Mouse (Mus musculus) hindbrain, embryonic 13.5 days (tissue): ENCODE results near the gene Tex12. TPM values are rescaled to one million over a fixed set of nuclear protein-coding genes. Genes with fewer than 3 reads are reported as not detected.
A peak's percentile ranks its signal among the peaks of the same experiment; 100 is the strongest.

Source experiments
- ATAC-seq: fragments of 200-750 bp; cut with Nextera tagmentation; 2 replicates; pipeline ENCODE4 v1.8.0; 2017; ENCODE audit warnings: moderate TSS enrichment; ENCODE audit not compliant: low FRiP score
- H3K27ac ChIP-seq: fragments of 300-500 bp; sonication (generic); 2 replicates; pipeline ENCODE4 v1.5.1; 2015; ENCODE audit warnings: inconsistent platforms, mild to moderate bottlenecking, moderate library complexity
- H3K27me3 ChIP-seq: fragments of 300-500 bp; sonication (generic); 2 replicates; pipeline ENCODE4 v1.6.1; 2015; ENCODE audit warnings: mild to moderate bottlenecking, inconsistent platforms
- H3K36me3 ChIP-seq: fragments of 300-500 bp; sonication (generic); 2 replicates; pipeline ENCODE4 v1.6.1; 2015; ENCODE audit warnings: mild to moderate bottlenecking, inconsistent platforms
- H3K4me1 ChIP-seq: fragments of 300-500 bp; sonication (generic); replicated peaks from 2 replicates; pipeline ENCODE4 v1.6.1; 2015; ENCODE audit warnings: inconsistent platforms
- H3K4me2 ChIP-seq: fragments of 300-500 bp; sonication (generic); 2 replicates; pipeline ENCODE4 v1.6.1; 2015; ENCODE audit warnings: inconsistent platforms, mild to moderate bottlenecking, moderate library complexity
- H3K4me3 ChIP-seq: fragments of 300-500 bp; sonication (generic); 2 replicates; pipeline ENCODE4 v1.5.1; 2015; ENCODE audit warnings: mild to moderate bottlenecking, inconsistent platforms
- H3K9ac ChIP-seq: fragments of 300-500 bp; sonication (generic); 2 replicates; pipeline ENCODE4 v1.6.1; 2015; ENCODE audit warnings: mild to moderate bottlenecking, inconsistent platforms
- H3K9me3 ChIP-seq: fragments of 300-500 bp; sonication (generic); 2 replicates; pipeline ENCODE4 v1.6.1; 2016; ENCODE audit warnings: inconsistent platforms
- WGBS: fragments of 180-500 bp; shearing (Covaris S2); methylation state at CpG from one replicate; pipeline ENCODE4 v1.1.7; 2015; 5-methylcytosine and 5-hydroxymethylcytosine counted together
- polyA plus RNA-seq: library from polyadenylated mRNA; unstranded; fragments of >200 nt; fragmentation: Nextera tagmentation; extraction: Ambion mirVana; gene quantifications from 2 replicates; pipeline ENCODE4 v1.2.1, GENCODE M21; 2015

Gene Tex12
- polyA plus RNA-seq, 1 experiment from 2014 or later: 0.22 TPM

DNA sequence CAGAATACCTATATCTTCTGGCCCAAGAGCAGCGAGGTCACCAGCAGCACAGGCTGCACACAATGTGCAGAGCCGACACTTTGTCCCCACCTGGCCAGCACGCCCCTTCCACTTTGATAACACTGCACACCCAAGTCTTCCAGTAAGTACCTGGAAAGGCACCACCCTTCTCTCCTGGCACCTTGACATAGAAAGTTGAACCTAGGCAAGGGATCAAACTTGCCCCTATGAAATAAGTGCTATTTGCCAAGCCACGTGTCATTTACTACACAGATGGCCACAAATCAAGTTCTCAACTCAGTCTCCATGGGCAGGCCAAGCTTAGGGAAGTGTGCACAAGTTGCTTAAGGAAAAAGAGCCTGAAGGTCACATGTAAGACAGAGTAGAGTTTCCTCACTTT, 25.8 kb upstream of the Tex12 start:
- no peak overlapping the region for H3K4me3 ChIP-seq
- ATAC-seq: no peak
- H3K4me2 ChIP-seq: no peak overlapping the region
- no peak overlapping the region for H3K9ac ChIP-seq
- no peaks in the 10 kb centered on the region for H3K9me3 ChIP-seq
- no peaks in the 10 kb centered on the region for H3K36me3 ChIP-seq
- no peaks in the 10 kb centered on the region for H3K27me3 ChIP-seq
- 87% methylated on average over 4 of the region's 4 CpGs for WGBS
- no peak overlapping the region for H3K27ac ChIP-seq
- no peaks in the 10 kb centered on the region for H3K4me1 ChIP-seq

DNA sequence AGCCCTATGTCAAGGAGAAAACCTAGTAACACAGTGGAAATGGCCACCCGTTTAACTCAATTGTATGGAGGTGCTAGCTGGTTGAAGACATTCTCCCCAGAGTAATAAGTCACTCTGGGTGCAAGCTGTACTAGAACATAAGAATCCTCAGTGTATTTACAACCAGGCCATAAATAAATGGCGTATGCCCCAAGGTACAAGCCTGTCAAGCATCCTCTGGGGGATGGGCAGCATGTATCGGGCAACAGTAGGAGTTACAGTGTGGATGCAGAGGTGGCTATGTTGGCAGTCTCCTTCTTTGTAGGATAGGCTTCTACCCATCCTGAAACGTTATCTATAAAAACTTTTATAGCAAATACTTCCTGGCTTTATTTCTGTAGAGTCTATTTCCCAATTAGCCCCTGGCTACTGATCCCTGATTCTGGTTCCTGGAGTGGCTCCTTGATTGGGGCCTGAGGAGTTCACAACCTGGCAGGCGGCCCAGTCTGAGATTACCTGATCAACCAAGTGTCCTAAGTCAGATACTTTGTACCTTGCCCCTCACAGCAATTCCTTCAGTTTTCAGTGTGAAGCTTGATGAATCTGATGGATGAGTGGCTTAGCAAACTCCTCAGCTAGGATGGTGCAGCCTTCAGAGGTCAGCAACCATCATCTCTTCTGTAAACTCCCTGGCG, 24.2 kb upstream of the Tex12 start:
- no peak overlapping the region for H3K4me3 ChIP-seq

DNA sequence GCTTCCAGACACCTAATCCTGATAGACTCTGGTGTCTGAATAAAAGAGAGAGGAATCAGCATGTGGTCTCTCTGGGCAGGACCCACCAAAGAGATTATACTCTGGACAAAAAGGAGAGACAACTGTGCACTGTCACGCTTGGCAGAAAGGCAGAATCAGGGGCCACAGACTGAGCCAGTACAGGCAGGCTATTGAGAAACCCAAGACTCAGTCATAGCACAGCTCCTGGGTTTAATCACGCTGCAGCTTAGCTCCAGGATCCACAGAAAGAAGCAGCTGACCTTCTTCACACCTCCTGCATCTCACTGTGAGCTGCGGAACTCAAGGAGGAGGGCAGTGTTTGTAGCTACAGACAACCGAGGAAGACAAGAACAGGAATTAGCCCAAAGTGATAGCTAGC, 19.2 kb upstream of the Tex12 start:
- WGBS: 44% methylated on average over 4 of the region's 4 CpGs
- Histone ChIP-seq H3K9me3 (no peaks in the 10 kb centered on the region), H3K4me3 (no peak overlapping the region), H3K4me1 (no peaks in the 10 kb centered on the region), H3K36me3 (no peaks in the 10 kb centered on the region), H3K27me3 (no peaks in the 10 kb centered on the region), H3K9ac (no peak overlapping the region), H3K4me2 (no peak overlapping the region), H3K27ac (no peak overlapping the region)
- ATAC-seq: no peak

More for the DNA sequence above, 24.2 kb upstream of the Tex12 start:
- WGBS: 84% methylated on average over 6 of the region's 6 CpGs
- Histone ChIP-seq H3K4me1 (no peaks in the 10 kb centered on the region), H3K36me3 (no peaks in the 10 kb centered on the region), H3K9ac (no peak overlapping the region), H3K9me3 (no peaks in the 10 kb centered on the region), H3K27ac (no peak overlapping the region), H3K4me2 (no peak overlapping the region), H3K27me3 (no peaks in the 10 kb centered on the region)
- ATAC-seq: no peak

DNA sequence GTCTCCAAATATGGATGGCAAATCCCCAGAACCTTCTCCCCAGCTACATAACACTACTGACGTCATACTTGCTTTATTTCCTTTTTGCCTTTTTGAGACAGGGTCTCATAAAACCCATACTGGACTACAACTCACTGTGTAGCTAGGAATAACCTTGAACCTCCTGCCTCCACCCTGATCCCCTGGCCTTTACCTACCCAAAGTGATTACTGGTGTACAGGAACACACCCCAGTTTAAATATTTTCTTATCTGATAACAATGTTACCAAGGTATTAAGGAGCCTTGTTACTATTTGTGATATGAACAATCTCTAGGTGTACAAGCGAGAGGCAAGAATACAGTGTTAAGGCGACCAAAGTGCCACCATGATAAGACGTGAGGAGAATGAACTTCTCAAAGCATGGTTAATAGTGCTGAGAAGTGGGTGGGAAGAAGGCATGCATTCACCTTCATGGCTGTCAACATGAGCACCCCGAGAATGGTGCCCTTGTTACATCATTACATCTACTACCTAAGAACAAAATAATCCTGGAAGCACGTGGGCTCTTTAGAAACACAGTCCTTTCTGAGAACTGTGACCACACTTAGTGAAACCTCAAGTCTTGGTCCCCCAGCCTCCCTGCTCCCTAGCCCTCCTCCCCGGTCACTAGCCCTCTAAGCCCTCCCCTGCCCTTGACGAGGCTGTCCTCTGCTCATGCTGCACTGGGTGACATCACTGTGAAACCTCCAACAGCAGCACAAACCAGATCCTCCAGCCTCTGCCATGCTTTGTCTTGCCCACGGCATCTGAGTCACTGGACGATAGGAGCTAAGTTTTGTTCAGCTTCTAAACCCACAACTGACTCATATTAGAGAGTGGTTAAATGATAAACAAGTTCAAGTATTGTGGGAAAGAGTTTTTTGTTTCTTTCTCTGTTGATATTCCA, 8.7 kb upstream of the Tex12 start:
- H3K9me3 ChIP-seq: no peaks in the 10 kb centered on the region
- H3K27ac ChIP-seq: no peak overlapping the region
- H3K4me2 ChIP-seq: no peak overlapping the region
- ATAC-seq: no peak
- no peak overlapping the region for H3K4me3 ChIP-seq
- 85% methylated on average over 10 of the region's 10 CpGs for WGBS
- H3K9ac ChIP-seq: no peak overlapping the region
- H3K27me3 ChIP-seq: no peaks in the 10 kb centered on the region
- H3K4me1 ChIP-seq: no peaks in the 10 kb centered on the region
- no peaks in the 10 kb centered on the region for H3K36me3 ChIP-seq

DNA sequence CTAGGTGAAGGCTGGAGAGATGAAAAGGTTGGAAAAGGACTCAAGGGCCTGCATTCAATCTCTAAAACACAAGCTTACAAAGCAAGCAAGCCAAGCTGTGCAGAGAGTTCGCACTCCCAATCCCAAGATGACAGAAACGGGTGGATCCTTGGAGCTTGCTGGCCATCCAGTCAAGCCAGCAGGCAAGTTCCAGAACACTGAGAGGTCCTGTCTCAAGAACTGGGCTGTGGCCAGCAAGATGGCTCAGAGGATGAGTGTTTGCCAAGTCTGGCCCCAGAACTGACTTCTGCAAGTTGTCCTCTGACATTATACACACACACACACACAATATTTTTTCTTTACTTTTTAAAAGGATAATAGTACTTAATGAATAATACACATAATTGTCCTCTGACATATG, 6.8 kb upstream of the Tex12 start:
- H3K4me1 ChIP-seq: no peaks in the 10 kb centered on the region
- no peaks in the 10 kb centered on the region for H3K27me3 ChIP-seq
- H3K4me3 ChIP-seq: no peak overlapping the region
- WGBS: 86% methylated on average over 2 of the region's 2 CpGs
- no peak overlapping the region for H3K4me2 ChIP-seq
- H3K27ac ChIP-seq: no peak overlapping the region
- no peak overlapping the region for H3K9ac ChIP-seq
- ATAC-seq: no peak
- no peaks in the 10 kb centered on the region for H3K9me3 ChIP-seq
- H3K36me3 ChIP-seq: no peaks in the 10 kb centered on the region

DNA sequence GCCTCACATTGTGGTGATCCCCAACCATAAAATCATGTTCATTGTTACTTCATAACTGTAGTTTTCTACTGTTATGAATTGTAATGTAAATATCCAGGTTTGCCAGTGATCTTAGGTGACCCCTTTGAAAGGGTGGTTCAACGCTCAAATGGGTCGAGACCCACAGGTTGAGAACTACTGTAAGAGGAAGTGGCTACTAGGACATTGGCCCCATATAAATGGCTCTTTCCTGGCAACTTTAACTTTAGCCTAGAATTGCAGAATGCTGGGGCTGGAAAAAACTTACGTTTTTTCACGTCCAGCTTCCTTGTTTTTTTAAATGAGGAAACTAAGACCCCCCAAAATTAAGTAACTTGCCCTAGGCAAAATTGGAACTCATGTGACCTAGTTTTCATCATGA, 6.2 kb upstream of the Tex12 start:
- H3K9ac ChIP-seq: no peak overlapping the region
- 90% methylated on average over 4 of the region's 4 CpGs for WGBS
- no peak overlapping the region for H3K27ac ChIP-seq
- ATAC-seq: no peak
- H3K27me3 ChIP-seq: no peaks in the 10 kb centered on the region
- H3K4me1 ChIP-seq: no peaks in the 10 kb centered on the region
- H3K9me3 ChIP-seq: no peaks in the 10 kb centered on the region
- no peak overlapping the region for H3K4me2 ChIP-seq
- H3K4me3 ChIP-seq: no peak overlapping the region
- no peaks in the 10 kb centered on the region for H3K36me3 ChIP-seq

DNA sequence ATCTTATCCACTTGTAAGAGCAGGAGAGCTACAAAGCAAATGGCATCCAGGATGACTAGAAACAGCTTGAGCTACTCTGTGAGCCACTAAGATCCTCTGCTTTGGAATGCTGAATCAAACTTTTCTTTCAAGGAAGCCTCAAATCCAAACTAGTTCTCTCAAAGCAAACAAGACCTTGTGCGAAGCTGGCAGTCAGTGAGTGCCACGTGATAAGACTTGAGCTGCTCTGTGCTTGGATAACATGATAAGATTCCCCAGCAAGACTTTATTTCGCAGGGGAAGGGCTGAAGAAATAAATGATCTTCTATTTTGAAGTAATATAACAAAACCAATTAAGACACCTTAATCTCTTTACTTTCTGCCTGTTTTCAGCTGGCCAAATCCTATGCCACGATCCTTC, 4.8 kb upstream of the Tex12 start:
- H3K9ac ChIP-seq: no peak overlapping the region
- no peaks in the 10 kb centered on the region for H3K4me1 ChIP-seq
- no peaks in the 10 kb centered on the region for H3K27me3 ChIP-seq
- no peak overlapping the region for H3K27ac ChIP-seq
- no peak overlapping the region for H3K4me2 ChIP-seq
- H3K4me3 ChIP-seq: no peak overlapping the region
- no peaks in the 10 kb centered on the region for H3K36me3 ChIP-seq
- ATAC-seq: no peak
- no peaks in the 10 kb centered on the region; the same call in 1 of the 2 replicates for H3K9me3 ChIP-seq
- WGBS: 85% methylated on average over 4 of the region's 4 CpGs

DNA sequence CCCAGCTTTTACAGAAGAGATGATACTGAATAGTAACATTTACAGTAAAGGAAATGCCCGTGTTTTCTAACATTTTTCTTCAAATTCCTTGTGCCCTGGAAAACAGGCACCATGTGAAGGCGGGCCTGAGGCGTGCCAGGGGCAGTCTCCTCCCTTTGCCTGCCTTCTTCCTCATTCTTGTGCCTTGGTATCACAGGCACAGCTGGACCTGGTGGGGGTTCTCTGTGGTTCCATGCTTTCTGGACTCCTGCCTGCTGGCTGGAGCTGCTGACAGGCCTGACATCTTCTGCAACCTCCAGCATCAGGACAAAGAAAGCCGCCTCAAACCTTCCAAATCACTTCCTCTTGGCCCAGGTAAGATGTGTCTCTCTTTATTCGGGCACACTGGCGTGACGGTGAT, 4.0 kb upstream of the Tex12 start:
- no peak overlapping the region for H3K4me2 ChIP-seq
- 74% methylated on average over 7 of the region's 7 CpGs for WGBS
- ATAC-seq: no peak
- H3K36me3 ChIP-seq: no peaks in the 10 kb centered on the region
- no peaks in the 10 kb centered on the region; the same call in 1 of the 2 replicates for H3K9me3 ChIP-seq
- H3K27ac ChIP-seq: no peak overlapping the region; the same call in 1 of the 2 replicates
- no peak overlapping the region for H3K9ac ChIP-seq
- no peaks in the 10 kb centered on the region for H3K27me3 ChIP-seq
- no peak overlapping the region for H3K4me3 ChIP-seq
- no peaks in the 10 kb centered on the region for H3K4me1 ChIP-seq

DNA sequence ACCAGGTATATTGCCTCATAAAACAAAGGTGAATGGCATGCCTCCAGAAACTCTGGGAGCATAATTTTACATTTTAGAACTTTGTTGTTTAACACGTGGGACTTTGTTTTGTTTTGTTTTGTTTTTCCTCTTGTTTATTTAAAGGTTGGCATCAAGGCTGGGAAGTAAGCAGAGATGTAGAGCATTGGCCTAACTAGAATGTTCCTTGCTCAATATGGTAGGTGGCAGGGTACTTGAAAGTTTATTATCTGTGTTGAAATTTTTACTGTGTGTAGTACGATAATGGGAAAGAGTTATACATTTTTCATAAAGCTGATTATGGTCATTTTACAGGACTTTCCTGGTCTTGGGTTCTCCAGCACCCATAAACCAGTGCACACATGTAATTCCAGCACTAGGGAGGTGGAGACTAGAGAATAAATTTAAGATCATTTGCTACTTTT, 814 bp upstream of the Tex12 start:
- Histone ChIP-seq H3K4me3 (no peak overlapping the region), H3K4me2 (no peak overlapping the region), H3K9ac (no peak overlapping the region), H3K9me3 (no peaks in the 10 kb centered on the region; the same call in 1 of the 2 replicates), H3K4me1 (no peaks in the 10 kb centered on the region), H3K27me3 (no peaks in the 10 kb centered on the region), H3K36me3 (no peaks in the 10 kb centered on the region), H3K27ac (no peak overlapping the region)
- no peak for ATAC-seq
- 87% methylated on average over 2 of the region's 2 CpGs for WGBS

DNA sequence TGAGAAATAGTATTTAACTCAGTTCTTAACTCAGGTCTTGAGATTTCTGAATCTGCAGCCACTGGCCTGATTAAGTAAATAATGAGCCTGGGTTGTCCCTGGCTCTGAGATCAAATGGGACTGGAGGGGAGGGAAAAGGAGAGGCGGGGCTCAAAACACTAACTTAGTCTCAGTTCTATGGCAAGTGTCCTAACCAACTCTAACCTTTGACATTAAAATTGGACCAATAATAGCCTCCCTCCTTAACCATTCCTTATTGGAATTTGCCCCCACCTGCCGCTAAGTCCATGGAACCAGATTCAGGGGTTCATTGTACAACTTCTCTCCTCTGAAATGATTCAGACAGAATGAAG, 6.1 kb downstream of the Tex12 start, which contains the start of gene Bco2:
TSS of gene Bco2 (minus strand) at position 88 of the 353 bp plus-strand sequence.
- Histone ChIP-seq H3K9me3 (no peaks in the 10 kb centered on the region), H3K27ac (peak within 1 kb of the TSS; percentile 83), H3K9ac (peak within 1 kb of the TSS; percentile 56), H3K4me3 (peak within 1 kb of the TSS; percentile 24), H3K27me3 (no peaks in the 10 kb centered on the region), H3K36me3 (no peaks in the 10 kb centered on the region), H3K4me2 (peak within 1 kb of the TSS; percentile 48), H3K4me1 (peaks cover 15% of the 10 kb centered on the region; the same call in 1 of the 2 replicates)
- WGBS: 41% methylated on average over 2 of the region's 2 CpGs
- ATAC-seq: peak; percentile 65; the same call in 1 of the 2 replicates

DNA sequence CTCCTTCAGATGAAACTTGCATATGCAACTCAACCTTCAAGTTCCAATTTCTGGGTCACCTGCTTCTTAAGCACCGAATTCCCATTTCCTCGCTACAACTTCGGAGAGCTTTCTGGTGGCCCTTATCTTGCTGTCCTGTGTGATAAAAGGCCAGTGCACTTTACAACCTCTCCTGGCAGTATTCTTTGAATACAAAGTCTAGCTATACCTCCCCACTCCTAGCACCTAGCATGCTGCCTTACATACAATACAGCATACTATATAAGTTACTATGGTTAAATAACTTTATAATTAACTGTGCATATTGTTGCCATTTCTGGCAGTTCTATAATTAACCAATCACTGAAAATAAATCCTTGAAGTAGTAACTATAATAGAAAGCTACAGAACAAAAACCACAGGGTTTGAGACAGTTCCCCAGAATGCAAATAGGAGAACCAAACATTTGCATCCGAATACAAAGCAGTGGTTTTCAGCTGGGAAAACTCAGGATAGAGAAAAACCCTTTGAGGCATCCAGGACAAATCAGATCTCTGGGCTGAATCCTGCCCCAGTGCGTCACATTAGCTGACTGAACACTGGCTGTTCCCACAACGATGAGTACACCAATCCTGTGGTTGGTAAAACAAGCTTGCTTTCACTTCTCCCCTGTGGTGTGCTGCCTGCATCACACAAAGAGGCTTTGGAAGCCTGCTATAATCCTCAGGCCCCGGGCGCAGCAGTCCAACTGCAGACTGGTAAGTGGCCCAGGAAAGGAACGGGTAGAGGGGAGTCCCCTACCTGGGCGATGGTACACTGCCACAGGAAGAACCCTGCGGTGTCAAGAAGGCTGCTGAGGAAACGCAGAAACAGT, 6.7 kb downstream of the Tex12 start, which contains the start of gene Il18:
TSS of gene Il18 (plus strand) at position 587 of the 853 bp plus-strand sequence.
- Histone ChIP-seq H3K4me3 (peak within 1 kb of the TSS; percentile 24), H3K9me3 (no peaks in the 10 kb centered on the region), H3K4me2 (peak within 1 kb of the TSS; percentile 48), H3K36me3 (no peaks in the 10 kb centered on the region), H3K27me3 (no peaks in the 10 kb centered on the region), H3K27ac (peak within 1 kb of the TSS; percentile 83), H3K4me1 (peaks cover 15% of the 10 kb centered on the region; the same call in 1 of the 2 replicates), H3K9ac (peak within 1 kb of the TSS; percentile 56)
- 24% methylated on average over 12 of the region's 12 CpGs for WGBS
- peak; percentile 91 for ATAC-seq

DNA sequence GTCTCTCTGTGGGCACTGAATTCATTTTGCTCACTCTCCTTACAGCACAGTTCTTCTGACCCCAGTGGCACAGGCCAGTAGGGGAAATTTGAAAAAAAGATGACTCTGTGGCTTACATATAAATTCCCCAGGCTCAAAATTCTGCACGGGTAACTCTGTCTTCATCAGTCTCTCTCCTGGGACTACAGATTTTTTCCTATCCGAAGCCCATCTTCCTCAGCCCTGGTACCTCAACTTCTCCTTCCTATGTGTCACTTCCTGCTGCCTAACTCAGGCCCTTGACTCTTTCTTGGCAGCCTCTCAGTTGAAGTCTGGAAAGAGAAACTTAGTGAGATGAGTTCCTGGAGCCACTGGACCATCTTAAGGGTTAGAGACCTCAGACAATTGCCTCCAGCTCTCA, 7.6 kb downstream of the Tex12 start:
- Histone ChIP-seq H3K9me3 (no peaks in the 10 kb centered on the region), H3K4me3 (no peak overlapping the region), H3K27me3 (no peaks in the 10 kb centered on the region), H3K4me1 (peaks cover 15% of the 10 kb centered on the region; the same call in 1 of the 2 replicates), H3K36me3 (no peaks in the 10 kb centered on the region), H3K27ac (no peak overlapping the region), H3K4me2 (no peak overlapping the region), H3K9ac (no peak overlapping the region)
- ATAC-seq: no peak
- 78% methylated on average over 2 of the region's 2 CpGs for WGBS
